Mouse (Mus musculus): ENCODE data around the gene Prkcb.

DNA sequence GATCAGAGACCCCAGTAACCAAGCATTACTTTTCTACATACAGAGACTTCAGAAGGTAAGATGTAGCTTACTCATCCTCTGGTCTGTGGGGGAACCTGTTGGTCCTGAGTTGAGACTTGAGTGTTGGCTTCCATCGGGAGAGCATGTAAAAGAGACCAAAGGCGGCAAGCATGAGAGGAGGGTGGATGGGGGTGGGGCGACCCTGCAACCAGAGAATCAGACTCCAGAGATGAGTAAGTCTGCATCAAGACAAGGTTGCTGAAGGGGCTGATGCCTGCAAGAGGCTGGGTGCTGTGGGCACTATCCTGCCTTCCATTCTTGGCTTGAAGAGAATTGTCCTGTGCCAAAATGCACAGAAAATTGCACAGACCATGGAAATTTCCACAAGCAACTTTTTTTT is 83.8 kb downstream of the Prkcb start:
- no peak for TF ChIP-seq POLR2A (IDR thresholded peaks at IDR 0.05; ENCODE audit: insufficient read depth, low read depth, low read length)
- TF ChIP-seq EP300 (IDR thresholded peaks at IDR 0.05; ENCODE audit: insufficient read depth, low read depth, low read length), result no peak

All from heart, adult 2 months (tissue).